Mouse (Mus musculus): ENCODE measurements at regions not wholly inside any gene's neighbourhood (a gene's known extent, or its start where the extent isn't known, plus 50 kb on each side); places are given as distances from the start of the nearest gene placed in this dataset.

DNA sequence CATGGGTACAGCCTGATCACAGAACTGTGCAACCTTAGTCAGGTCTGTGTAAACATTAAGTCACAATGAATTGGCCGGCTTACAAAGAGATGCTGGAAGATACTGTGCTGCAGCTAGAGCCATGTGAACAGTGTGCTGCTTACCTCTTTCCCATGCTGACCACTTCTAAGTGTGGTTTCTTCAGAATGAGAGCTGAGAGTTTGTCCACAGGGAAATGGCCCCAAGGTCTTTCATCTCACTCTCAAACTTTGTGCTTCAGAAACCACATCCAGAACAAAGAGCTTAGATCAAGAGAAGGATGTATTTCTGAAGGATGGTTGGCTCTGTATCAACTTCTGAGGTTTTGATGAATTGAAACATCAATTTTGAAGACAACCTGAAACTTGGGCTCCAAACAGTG, 165.7 kb downstream of the Lrrc3b start:
- no peak for DNase-seq

DNA sequence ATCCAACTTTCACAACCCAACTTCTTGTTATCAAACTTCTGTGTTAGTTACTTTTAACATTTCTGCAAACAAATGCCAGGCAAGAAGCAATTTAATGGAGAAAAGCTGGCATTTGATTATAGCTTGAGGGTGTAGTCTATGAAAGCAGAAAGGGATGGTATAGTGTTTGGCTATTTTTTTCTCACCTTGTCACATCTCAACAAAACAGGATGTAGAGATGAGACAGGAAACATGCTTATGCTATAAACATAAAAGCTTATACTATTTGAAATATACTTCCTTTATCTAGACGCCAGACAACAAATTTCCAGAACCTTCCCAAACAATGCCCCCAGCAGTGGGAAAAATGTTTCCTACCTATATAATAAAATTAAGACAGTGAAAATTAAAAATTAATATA, 166.4 kb downstream of the Lrrc3b start:
- DNase-seq, result no peak

DNA sequence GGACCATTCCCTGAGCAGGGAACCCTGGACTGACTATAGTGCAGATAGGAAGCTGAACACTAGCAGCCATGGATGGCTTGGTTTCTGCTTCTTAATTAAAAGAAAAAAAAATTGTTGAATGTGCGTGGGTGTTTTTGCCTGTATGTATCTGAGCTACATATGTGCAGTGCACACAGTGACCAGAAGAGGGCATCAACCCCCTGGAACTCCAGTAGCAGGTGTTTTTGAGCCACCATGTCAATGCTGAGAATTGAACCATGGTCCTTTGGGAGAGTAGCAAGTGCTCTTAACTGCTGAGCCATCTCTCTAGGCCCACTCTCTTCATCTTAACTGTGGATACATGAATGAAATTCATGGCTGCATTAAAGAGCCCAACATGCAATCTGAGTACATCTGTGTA, 172.5 kb downstream of the Lrrc3b start:
- no peak for DNase-seq

DNA sequence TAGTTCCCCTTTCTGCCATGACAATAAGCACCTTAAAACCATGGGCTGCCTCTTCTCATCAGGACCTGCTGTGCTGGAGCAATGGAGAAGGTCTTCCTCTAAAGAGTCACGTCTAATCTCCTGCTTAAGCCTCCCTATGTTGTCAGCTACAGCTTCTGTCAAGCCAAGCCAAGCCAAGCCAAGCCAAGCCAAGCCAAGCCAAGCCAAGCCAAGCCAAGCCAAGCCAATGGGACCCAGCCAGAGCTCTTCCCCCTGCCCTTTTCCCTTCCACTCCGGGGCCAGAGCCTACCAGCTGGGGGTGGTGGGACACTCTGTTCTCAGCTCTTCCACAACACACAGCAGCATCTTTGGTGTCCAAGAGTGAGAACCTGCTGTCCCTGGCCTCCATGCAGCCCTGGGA, 175.8 kb downstream of the Lrrc3b start:
- DNase-seq, result peak; percentile 87

DNA sequence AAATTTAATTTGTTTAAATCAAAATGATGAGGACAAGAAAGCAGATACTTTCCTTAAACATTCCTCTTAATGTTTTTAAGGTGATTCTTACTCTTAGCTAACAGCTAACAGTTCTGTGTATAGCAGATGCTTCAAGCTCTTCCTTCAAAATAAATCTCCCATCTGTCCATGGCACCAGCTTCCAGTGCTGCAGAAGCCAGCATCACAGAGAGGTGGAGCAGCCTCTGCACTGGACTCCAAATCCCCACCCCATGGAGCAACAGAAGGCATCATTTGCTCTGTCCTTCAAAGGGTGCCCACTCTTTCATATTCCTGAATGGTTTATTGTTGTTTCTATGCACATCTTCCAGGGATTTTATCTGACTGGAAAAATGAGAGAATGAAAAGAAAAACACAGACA, 183.1 kb downstream of the Lrrc3b start:
- no peak for DNase-seq

DNA sequence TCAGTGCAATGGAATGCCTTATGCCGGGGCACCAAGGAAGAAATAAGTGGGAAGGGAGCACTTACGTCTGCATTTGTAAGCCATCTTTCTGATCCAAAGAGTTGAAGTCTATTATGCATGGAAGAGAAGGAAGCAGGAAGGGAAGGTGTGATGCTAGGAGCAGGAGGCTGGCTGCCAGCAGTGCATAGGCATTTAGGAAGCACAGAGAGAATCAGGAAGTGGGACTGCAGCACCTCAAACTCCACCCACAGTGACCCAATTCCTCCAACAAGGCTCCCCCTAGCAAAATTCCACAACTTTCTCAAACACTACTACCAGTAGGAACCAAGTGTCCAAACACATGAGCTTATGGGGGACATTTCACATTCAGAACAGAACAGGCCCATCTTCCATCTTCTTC, 233.2 kb downstream of the Lrrc3b start:
- no peak for DNase-seq

DNA sequence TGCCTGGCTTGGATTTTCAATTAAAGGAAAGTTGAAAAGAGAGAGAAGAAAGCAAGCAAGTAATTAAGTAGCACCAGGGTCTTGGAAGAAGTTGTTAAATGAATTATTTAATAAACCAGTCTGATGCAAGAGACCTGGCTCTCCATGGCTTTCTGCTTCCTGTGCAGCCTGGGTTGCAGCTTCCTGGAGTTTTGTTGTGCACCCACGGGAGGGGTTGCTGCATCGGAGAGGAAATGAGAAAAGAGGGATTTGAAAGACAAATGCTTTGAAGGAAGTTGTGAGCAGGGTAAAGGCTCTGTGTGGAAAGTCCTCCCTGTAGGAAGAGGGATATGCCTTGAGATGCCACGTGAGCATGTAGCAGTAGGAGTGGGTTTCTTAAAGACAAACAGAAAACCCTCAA, 234.5 kb downstream of the Lrrc3b start:
- no peak for DNase-seq
